Mouse (Mus musculus): ENCODE measurements at regions not wholly inside any gene's neighbourhood (a gene's known extent, or its start where the extent isn't known, plus 50 kb on each side); places are given as distances from the start of the nearest gene placed in this dataset.
A peak's percentile ranks its signal among the peaks of the same experiment; 100 is the strongest.

DNA sequence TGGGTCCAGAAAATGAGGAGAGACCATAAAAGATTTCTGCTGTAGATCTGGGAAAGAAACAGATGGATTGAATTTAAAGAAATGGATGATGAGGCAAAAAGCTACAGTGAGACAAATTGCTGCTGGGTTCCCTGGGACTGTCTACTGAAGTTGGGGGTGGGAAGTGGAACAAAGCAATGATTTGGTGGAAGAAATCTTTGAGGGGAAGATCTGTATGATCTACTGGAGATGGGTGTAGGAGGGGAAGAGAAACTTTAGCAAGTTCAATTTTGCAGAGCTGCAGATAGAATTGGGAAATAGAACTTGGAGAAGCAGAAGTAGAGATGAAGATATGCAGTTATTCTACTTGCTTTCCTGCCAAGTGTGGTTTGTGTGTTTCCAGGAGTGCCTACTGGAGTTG is 5478.8 kb downstream of the 9330182O14Rik start:
- DNase-seq: no peak

DNA sequence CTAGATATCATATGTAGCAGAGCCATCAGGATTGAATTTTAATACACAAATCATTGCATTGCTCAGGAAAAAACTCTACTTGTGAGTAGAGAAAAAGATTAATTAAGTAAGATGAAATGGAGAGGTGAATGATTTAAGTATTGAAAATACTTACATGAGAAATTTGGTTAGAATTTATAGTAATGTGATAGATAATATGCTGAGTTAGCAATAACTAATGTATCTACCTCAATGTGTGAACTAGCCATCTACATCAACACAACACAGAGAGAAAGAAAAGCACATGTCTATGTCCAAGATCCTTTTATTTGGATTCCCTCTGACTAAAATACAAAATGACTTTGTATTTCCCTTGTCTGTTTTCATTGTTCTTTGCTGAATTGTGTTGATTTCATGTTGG is 5512.1 kb downstream of the 9330182O14Rik start:
- DNase-seq: no peak

DNA sequence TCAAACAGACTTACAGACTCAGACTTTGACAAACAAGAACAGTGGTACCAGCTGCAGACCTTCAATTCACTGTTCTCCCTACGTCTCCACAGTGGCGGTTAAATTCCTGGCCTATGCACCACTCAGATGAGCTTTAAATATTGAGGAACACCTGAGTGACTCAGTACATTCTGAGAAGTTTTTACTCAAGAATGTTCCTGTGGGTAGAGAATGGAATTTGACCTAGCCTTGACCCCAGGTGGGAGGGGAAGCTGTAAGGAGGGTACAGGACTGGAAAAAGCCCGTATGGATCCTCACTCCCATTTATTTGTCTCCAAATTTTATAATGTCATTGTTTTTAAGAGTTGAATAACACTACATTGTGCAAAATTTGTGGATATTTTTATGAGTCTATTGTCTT is 5529.4 kb downstream of the 9330182O14Rik start:
- no peak for DNase-seq

DNA sequence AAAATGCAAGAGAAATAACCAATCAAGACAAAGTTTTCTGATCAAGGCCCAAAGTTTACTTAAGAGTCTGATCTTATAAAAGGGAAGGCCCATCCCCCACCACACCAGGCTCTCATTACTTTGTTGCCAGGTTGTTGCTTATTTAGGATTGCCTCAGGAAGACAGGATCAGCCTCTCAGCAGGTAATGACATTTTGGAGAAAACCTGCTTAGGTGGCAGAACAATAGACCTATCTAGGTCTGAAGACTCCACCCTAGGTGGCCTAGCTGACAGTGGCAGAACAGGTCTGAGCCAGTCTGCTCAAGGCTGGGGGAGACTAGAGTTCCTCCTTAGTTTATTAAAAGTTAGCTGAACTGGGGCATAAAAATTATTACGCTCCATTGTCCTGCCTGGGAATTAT is 5555.3 kb downstream of the 9330182O14Rik start:
- no peak for DNase-seq

DNA sequence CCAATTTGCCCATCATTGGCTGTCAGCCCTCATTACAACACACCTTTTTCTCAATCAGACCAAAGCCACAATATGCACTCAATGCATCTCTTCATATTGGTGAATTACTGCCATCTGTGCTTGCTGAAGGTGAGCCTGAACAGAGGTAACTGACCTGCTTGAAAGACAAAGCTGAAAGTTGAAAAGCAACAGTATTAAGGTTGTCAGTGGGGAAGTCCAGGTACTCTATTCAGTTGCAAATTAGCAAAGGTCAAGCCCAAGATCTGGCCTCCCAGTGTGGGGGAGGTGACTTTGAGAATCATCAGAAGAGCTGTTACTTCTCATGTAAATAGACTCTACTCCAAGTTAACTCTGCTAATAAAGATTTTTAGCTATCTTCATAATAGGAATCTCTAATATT is 5555.9 kb downstream of the 9330182O14Rik start:
- no peak for DNase-seq

DNA sequence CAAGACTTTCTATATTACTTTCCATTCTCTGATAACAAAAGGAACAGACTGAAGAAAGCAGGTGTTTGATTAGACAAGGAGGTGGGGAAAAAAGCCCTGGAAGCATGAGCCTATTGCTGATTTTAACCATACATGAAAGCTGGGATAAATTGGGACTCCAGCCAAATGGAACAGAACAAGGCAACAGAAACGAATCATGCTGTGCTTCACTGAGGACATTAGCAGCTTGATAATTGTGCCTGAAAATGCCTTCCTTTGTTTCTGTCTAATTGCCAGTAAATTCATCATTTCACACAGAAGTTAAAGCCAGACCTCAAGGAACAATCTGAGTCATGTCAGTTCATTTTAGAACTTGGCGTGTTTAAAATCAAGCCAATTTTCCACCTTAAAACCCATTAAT is 5576.9 kb downstream of the 9330182O14Rik start:
- peak; percentile 12 for DNase-seq

DNA sequence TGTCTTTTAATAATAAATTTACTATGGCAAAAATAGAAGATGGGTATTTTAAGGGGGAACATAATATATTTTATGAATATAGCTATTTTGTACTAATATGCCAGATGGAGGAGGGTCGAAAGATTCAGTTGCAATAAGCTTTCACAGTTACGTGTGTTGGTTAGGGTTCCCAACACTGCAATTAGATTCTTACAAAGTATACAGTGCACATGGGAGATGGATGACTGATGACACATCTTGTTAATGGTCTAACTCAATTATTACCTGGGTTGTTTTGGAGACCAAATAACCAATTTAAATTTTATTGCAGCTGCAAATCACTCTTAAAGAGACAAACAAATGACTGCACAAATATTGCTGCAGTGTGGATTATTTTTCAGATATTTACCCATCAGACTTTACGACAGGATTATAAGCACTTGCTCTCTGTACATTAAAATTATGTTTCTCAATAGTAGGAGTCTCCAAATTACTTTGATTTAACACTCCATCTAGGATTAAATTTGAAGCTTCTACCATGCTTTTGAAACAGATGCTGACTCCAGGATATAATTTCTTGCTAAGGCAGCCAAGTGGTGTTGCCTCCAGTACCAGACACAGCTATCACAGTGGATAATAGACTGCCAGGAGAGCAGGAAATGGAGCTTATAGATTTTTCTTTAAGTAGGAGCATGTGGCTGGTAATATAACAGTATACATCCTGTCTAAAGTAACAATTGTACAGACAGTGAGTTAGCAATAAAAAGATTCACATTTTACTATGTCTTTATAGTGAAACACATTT is 5596.4 kb downstream of the 9330182O14Rik start:
- DNase-seq: no peak

DNA sequence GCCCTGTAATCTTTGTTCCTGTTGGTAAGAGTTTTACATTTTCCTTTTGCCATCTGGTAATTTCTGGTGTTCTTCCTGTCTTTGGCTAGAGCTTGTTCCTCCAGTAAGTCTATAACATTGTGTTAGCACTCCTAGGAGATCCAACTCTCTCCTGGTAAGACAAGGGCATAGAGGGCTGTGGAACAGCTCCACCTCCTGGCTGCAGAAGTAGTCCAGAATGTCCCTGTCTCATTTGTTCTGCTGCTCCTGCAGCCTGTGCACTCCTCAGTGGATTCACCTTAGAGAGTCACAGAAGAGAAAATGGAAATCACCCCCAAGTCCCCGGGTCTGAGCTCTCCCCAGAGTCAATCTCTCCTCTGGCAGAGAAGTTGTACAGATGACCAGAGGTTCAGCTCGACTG is 5629.1 kb downstream of the 9330182O14Rik start:
- DNase-seq: no peak

Data from cerebellum, adult 9-11 months (tissue).